Comparison of ENCODE assay signal across 8 mouse cellular contexts in the genomic region with DNA sequence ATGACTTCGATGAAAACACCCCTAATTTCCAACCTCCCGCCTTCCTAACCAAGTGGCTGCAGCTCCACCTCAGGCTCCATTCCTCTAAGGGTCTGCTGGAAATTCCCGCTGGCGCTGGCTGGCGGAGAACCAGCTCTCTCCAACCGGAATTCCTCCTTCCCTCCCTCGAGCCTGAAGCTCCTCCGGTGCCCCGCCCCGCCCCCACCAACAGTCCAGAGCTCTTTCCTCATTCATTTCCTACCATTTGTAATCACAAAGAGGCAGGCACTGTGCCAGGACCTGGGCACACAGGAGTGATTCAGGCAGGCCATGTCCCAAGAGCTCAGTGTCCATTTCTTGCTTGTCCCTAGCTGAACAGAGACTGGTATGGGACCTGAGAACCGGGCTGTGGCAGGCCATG. TPM values are rescaled to one million over a fixed set of nuclear protein-coding genes. Genes with fewer than 3 reads are reported as not detected.
A peak's percentile ranks its signal among the peaks of the same experiment; 100 is the strongest.
DNase-seq lines count a peak whose midpoint lies in the region; ATAC-seq and TF ChIP-seq lines count a peak whose summit lies in the region.

No protein-coding gene starts in this region.

- peak; percentile 78 for DNase-seq in ZHBTc4 (ENCODE audit: low read depth, low spot score)
- DNase-seq in cerebellum, adult 11-12 months, result peak; percentile 52
- peak; percentile 82 for DNase-seq in heart, postnatal 4 days
- peak; percentile 21 to 39 for DNase-seq in layer of hippocampus, adult 2 months (ENCODE audit: low spot score in 2 of 2)
- DNase-seq in lung, postnatal 14 days, result peak; percentile 91
- no peak for DNase-seq in thymus, postnatal 36 days

- no peak for TF ChIP-seq CTCF in layer of hippocampus, adult 2 months (conservative IDR thresholded peaks at IDR 0.05)

- ATAC-seq in forebrain, embryonic 16.5 days, result peak; percentile 81
- peak; percentile 44; the same call in 1 of the 2 replicates for ATAC-seq in stomach, embryonic 14.5 days (ENCODE audit: insufficient number of reproducible peaks, insufficient read depth, low FRiP score, low read depth)

- H3K9me3 ChIP-seq in forebrain, embryonic 16.5 days (ENCODE audit: control insufficient read depth, low read length), result no peaks in the 10 kb centered on the region
- no peaks in the 10 kb centered on the region for H3K9me3 ChIP-seq in stomach, embryonic 14.5 days (ENCODE audit: control insufficient read depth, low read depth, low read length)

- H3K9ac ChIP-seq in forebrain, embryonic 16.5 days (replicated peaks; ENCODE audit: low read depth, low read length), result no peak overlapping the region
- no peak overlapping the region for H3K9ac ChIP-seq in stomach, embryonic 14.5 days (replicated peaks; ENCODE audit: low read depth, low read length)

- H3K27me3 ChIP-seq in forebrain, embryonic 16.5 days (replicated peaks; ENCODE audit: control insufficient read depth, insufficient read depth, low read length), result no peaks in the 10 kb centered on the region
- no peaks in the 10 kb centered on the region for H3K27me3 ChIP-seq in stomach, embryonic 14.5 days (ENCODE audit: control insufficient read depth, insufficient read depth, low read length)

- H3K27ac ChIP-seq in forebrain, embryonic 16.5 days (ENCODE audit: low read length), result peak overlapping the region; percentile 13; the same call in 1 of the 2 replicates
- 0 out of 2 replicates have a peak overlapping the region, but pooled peaks have one; percentile 43 for H3K27ac ChIP-seq in layer of hippocampus, adult 2 months
- H3K27ac ChIP-seq in stomach, embryonic 14.5 days (ENCODE audit: low read length), result peak overlapping the region; percentile 11; the same call in 1 of the 2 replicates

- peak overlapping the region; percentile 27 for H3K4me2 ChIP-seq in forebrain, embryonic 16.5 days (ENCODE audit: low read length)
- H3K4me2 ChIP-seq in stomach, embryonic 14.5 days (replicated peaks; ENCODE audit: low read depth, low read length), result peak overlapping the region; percentile 11; the same call in 1 of the 2 replicates

- peaks cover 19% of the 10 kb centered on the region for H3K4me1 ChIP-seq in forebrain, embryonic 16.5 days (replicated peaks; ENCODE audit: control insufficient read depth, insufficient read depth, low read length)
- peaks cover 13% of the 10 kb centered on the region for H3K4me1 ChIP-seq in stomach, embryonic 14.5 days (ENCODE audit: control insufficient read depth, insufficient read depth, low read length)

- no peaks in the 10 kb centered on the region for H3K36me3 ChIP-seq in forebrain, embryonic 16.5 days (ENCODE audit: control insufficient read depth, insufficient read depth)
- no peaks in the 10 kb centered on the region for H3K36me3 ChIP-seq in stomach, embryonic 14.5 days (ENCODE audit: control insufficient read depth, insufficient read depth, low read length)

- 0 out of 2 replicates have a peak overlapping the region, but pooled peaks have one; percentile 9 for H3K4me3 ChIP-seq in forebrain, embryonic 16.5 days (replicated peaks; ENCODE audit: low read length)
- no peak overlapping the region for H3K4me3 ChIP-seq in layer of hippocampus, adult 2 months
- no peak overlapping the region for H3K4me3 ChIP-seq in stomach, embryonic 14.5 days (ENCODE audit: low read depth, low read length)

- WGBS in forebrain, embryonic 16.5 days, result 6% methylated on average over 11 of the region's 11 CpGs
- WGBS in stomach, embryonic 14.5 days, result 15% methylated on average over 11 of the region's 11 CpGs

RNA-seq across cellular contexts. Expression of a gene that starts 7.9 kb away (rescaled TPM):
- 74.2 and 83.3 TPM in 2 replicates for polyA plus RNA-seq in forebrain, embryonic 16.5 days (2015; fragmentation: Nextera tagmentation; extraction: Ambion mirVana)
- 1 to 10 TPM; 4.6 to 4.9 TPM for total RNA-seq in heart, postnatal 4 days (2021)
- 10 to 100 TPM; 18.2 to 22.8 TPM for total RNA-seq in layer of hippocampus, adult 2 months (2021)
- 14.4 and 14.5 TPM in 2 replicates for polyA plus RNA-seq in stomach, embryonic 14.5 days (2014; fragmentation: Nextera tagmentation; extraction: Ambion mirVana)

RNA-seq across cellular contexts. Expression of a gene that starts 42.6 kb away (rescaled TPM):
- polyA plus RNA-seq in forebrain, embryonic 16.5 days (2015; fragmentation: Nextera tagmentation; extraction: Ambion mirVana), result 16.3 and 19.6 TPM in 2 replicates
- 1 to 10 TPM; 5.4 to 6.8 TPM for total RNA-seq in heart, postnatal 4 days (2021)
- total RNA-seq in layer of hippocampus, adult 2 months (2021), result 10 to 100 TPM in 1 of 2 experiments, 1 to 10 TPM in 1; 8.1 to 10.8 TPM
- polyA plus RNA-seq in stomach, embryonic 14.5 days (2014; fragmentation: Nextera tagmentation; extraction: Ambion mirVana), result 22.5 and 26.5 TPM in 2 replicates

RNA-seq across cellular contexts. Expression of a gene that starts 43.2 kb away (rescaled TPM):
- polyA plus RNA-seq in forebrain, embryonic 16.5 days (2015; fragmentation: Nextera tagmentation; extraction: Ambion mirVana), result 0.22 and 0.32 TPM in 2 replicates
- not detected for total RNA-seq in heart, postnatal 4 days (2021)
- total RNA-seq in layer of hippocampus, adult 2 months (2021), result under 1 TPM in 1 of 2 experiments, not detected in 1; 0.84 TPM
- polyA plus RNA-seq in stomach, embryonic 14.5 days (2014; fragmentation: Nextera tagmentation; extraction: Ambion mirVana), result not detected in 2 replicates

RNA-seq across cellular contexts. Expression of a gene that starts 49.7 kb away (rescaled TPM):
- polyA plus RNA-seq in forebrain, embryonic 16.5 days (2015; fragmentation: Nextera tagmentation; extraction: Ambion mirVana), result 45.4 and 50.0 TPM in 2 replicates
- total RNA-seq in heart, postnatal 4 days (2021), result 1 to 10 TPM; 5.9 to 6.2 TPM
- total RNA-seq in layer of hippocampus, adult 2 months (2021), result 10 to 100 TPM; 32.7 to 35.4 TPM
- polyA plus RNA-seq in stomach, embryonic 14.5 days (2014; fragmentation: Nextera tagmentation; extraction: Ambion mirVana), result 15.9 and 18.0 TPM in 2 replicates

RNA-seq across cellular contexts. Expression of a gene that starts 49.7 kb away (rescaled TPM):
- 105 and 106 TPM in 2 replicates for polyA plus RNA-seq in forebrain, embryonic 16.5 days (2015; fragmentation: Nextera tagmentation; extraction: Ambion mirVana)
- 10 to 100 TPM; 23.0 to 25.6 TPM for total RNA-seq in heart, postnatal 4 days (2021)
- total RNA-seq in layer of hippocampus, adult 2 months (2021), result 10 to 100 TPM; 41.1 to 41.5 TPM
- 59.0 and 63.5 TPM in 2 replicates for polyA plus RNA-seq in stomach, embryonic 14.5 days (2014; fragmentation: Nextera tagmentation; extraction: Ambion mirVana)

Comparison
In these comparisons a context has a peak if more than half of its experiments do, and no peak if none do; other contexts are left out.
1. DNase-seq: peak in ZHBTc4 (single experiment), cerebellum, adult 11-12 months (single experiment), heart, postnatal 4 days (single experiment), layer of hippocampus, adult 2 months (2 of 2) and lung, postnatal 14 days (single experiment); none in thymus, postnatal 36 days (0 of 2).
2. Peak in every context shown above with its lines, with median percentiles within 50 percentile points of each other: H3K27ac ChIP-seq.